Mouse (Mus musculus) liver, embryonic 13.5 days (tissue): ENCODE data around the gene F5. TPM values are rescaled to one million over a fixed set of nuclear protein-coding genes. Genes with fewer than 3 reads are reported as not detected.
A peak's percentile ranks its signal among the peaks of the same experiment; 100 is the strongest.

Experiments used
- ATAC-seq: fragments of 200-750 bp; cut with Nextera tagmentation; 2 replicates; pipeline ENCODE4 v1.8.0; 2017; ENCODE audit warnings: low read depth, mild to moderate bottlenecking, moderate number of reproducible peaks, moderate library complexity
- DNase-seq: peaks from one replicate; pipeline ENCODE4 v3.0.0; 2022
- H3K27ac ChIP-seq: fragments of 300-500 bp; sonication (generic); 2 replicates; pipeline ENCODE4 v1.5.1; 2015; ENCODE audit warnings: moderate library complexity, mild to moderate bottlenecking, inconsistent platforms
- H3K27me3 ChIP-seq: fragments of 300-500 bp; sonication (generic); 2 replicates; pipeline ENCODE4 v1.6.1; 2015; ENCODE audit warnings: mild to moderate bottlenecking, inconsistent platforms
- H3K36me3 ChIP-seq: fragments of 300-500 bp; sonication (generic); 2 replicates; pipeline ENCODE4 v1.6.1; 2015; ENCODE audit warnings: mild to moderate bottlenecking, inconsistent platforms
- H3K4me1 ChIP-seq: fragments of 300-500 bp; sonication (generic); replicated peaks from 2 replicates; pipeline ENCODE4 v1.6.1; 2015; ENCODE audit warnings: inconsistent platforms
- H3K4me2 ChIP-seq: fragments of 300-500 bp; sonication (generic); 2 replicates; pipeline ENCODE4 v1.6.1; 2015; ENCODE audit warnings: inconsistent platforms, mild to moderate bottlenecking, moderate library complexity
- H3K4me3 ChIP-seq: fragments of 300-500 bp; sonication (generic); replicated peaks from 2 replicates; pipeline ENCODE4 v1.5.1; 2015; ENCODE audit warnings: mild to moderate bottlenecking, inconsistent platforms
- H3K9ac ChIP-seq: fragments of 300-500 bp; sonication (generic); 2 replicates; pipeline ENCODE4 v1.6.1; 2015; ENCODE audit warnings: mild to moderate bottlenecking, inconsistent platforms
- H3K9me3 ChIP-seq: fragments of 300-500 bp; sonication (generic); replicated peaks from 2 replicates; pipeline ENCODE4 v1.6.1; 2016; ENCODE audit warnings: inconsistent platforms
- WGBS: fragments of 180-500 bp; shearing (Covaris S2); methylation state at CpG from one replicate; pipeline ENCODE4 v1.1.7; 2015; ENCODE audit not compliant: insufficient replicate concordance; 5-methylcytosine and 5-hydroxymethylcytosine counted together
- polyA plus RNA-seq: library from polyadenylated mRNA; unstranded; fragments of >200 nt; fragmentation: Nextera tagmentation; extraction: Ambion mirVana; gene quantifications from 2 replicates; pipeline ENCODE4 v1.2.1, GENCODE M21; 2015

Gene F5
- polyA plus RNA-seq, 1 experiment from 2014 or later: 5.0 TPM

DNA sequence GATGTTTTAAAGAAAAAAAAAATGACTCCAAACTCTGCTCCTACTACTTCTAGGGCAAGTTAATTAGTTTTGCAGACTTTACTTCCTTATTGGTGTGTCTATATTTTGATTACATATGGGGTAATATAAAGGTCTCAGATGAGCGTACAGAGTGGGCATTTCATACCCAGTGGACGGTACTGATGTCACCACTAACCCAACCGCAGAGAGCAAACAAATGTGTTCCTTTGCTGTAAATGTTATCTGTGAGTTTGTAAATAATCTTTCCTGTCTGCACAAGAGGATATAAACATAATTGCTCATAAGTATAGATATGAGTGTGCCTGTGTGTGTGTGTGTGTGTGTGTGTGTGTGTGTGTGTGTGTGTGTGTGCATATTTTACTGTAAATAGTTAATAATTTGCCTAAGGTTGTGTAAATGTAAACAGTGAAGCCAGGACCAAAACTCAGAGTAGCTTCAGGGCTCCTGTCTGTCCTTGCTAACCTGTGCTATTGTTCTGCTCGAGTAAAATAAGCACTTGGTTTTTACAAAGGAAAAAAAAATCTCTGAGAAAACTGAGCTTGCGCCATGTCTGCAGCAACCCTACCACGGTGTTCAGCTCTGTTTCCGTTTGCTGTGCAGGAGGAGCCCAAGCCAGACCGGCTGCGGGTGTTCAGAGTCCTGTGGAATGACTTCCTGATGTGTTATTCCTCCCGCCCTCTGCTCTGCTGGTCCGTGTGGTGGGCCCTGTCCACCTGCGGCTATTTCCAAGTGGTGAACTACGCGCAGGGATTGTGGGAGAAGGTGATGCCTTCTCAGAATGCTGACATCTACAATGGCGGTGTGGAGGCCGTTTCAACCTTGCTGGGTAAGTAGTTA is 108.8 kb downstream of the F5 start:
- Histone ChIP-seq H3K4me1 (peaks cover 3% of the 10 kb centered on the region; the same call in 1 of the 2 replicates), H3K27me3 (no peaks in the 10 kb centered on the region), H3K4me3 (no peak overlapping the region), H3K4me2 (0 out of 2 replicates have a peak overlapping the region, but pooled peaks have one; percentile 8), H3K9ac (no peak overlapping the region), H3K9me3 (no peaks in the 10 kb centered on the region), H3K27ac (no peak overlapping the region), H3K36me3 (peaks cover 72% of the 10 kb centered on the region)
- WGBS: 81% methylated on average over 16 of the region's 16 CpGs
- DNase-seq: no peak
- peak; percentile 50 for ATAC-seq

DNA sequence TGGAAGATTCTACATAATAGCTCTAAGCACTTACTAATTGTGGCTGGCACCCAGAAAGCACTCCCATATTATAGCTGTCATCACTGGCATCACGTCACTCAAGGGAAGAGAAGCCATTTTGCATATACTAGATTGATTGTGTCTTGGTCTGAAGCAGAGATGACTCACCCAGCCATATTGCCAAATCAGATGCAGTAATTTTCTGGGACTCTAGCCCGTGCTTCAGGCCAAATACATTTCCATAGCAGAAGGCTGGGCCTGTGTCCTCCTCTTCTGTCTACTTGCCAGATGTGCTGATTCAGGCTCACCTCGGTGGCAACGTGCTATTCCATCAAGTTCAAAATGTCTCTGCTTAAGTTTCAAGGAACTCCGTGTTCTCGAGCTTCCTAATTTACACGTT is 109.9 kb downstream of the F5 start:
- no peak overlapping the region for H3K9ac ChIP-seq
- no peak overlapping the region for H3K4me2 ChIP-seq
- no peak overlapping the region for H3K27ac ChIP-seq
- H3K4me3 ChIP-seq: no peak overlapping the region
- ATAC-seq (no peak), DNase-seq (no peak)
- WGBS: 84% methylated on average over 7 of the region's 7 CpGs
- H3K36me3 ChIP-seq: peaks cover 76% of the 10 kb centered on the region
- H3K27me3 ChIP-seq: no peaks in the 10 kb centered on the region
- no peaks in the 10 kb centered on the region for H3K9me3 ChIP-seq
- 0 out of 2 replicates have a peak, but pooled peaks cover 3% of the 10 kb centered on the region for H3K4me1 ChIP-seq

Other genes starting within 250 kb of the F5 start
- 11.2 and 13.4 TPM in 2 replicates for gene Scyl3, start 222.7 kb upstream of the F5 start, polyA plus RNA-seq
- gene BC055324, start 157.0 kb upstream of the F5 start, polyA plus RNA-seq: 11.0 and 14.5 TPM in 2 replicates
- gene Mettl18, start 156.9 kb upstream of the F5 start, polyA plus RNA-seq: 5.7 and 8.4 TPM in 2 replicates
- gene Sele, start 103.6 kb upstream of the F5 start, polyA plus RNA-seq: 0.07 TPM in 1 of 2 replicates, not detected in the other
- 4.0 and 4.9 TPM in 2 replicates for gene Sell, start 89.9 kb upstream of the F5 start, polyA plus RNA-seq
- 0.53 and 0.80 TPM in 2 replicates for gene Selp, start 36.6 kb upstream of the F5 start, polyA plus RNA-seq
- gene Slc19a2, start 97.2 kb downstream of the F5 start, polyA plus RNA-seq: 20.6 and 25.3 TPM in 2 replicates
- gene Ccdc181, start 123.7 kb downstream of the F5 start, polyA plus RNA-seq: 4.5 and 4.7 TPM in 2 replicates
- gene Nme7, start 152.3 kb downstream of the F5 start, polyA plus RNA-seq: 14.1 and 15.4 TPM in 2 replicates
- 12.1 and 14.2 TPM in 2 replicates for gene Blzf1, start 155.7 kb downstream of the F5 start, polyA plus RNA-seq